Mouse (Mus musculus): ENCODE data around the gene Nubp2.

GRCm38 (mm10) chr17:24878117-24878397 is 8.1 kb downstream of the Nubp2 start:
- TF ChIP-seq POLR2A (IDR thresholded peaks at IDR 0.05; ENCODE audit: borderline replicate concordance, insufficient read depth, low read length) (no peak), CTCF (IDR thresholded peaks at IDR 0.05; ENCODE audit: borderline replicate concordance, insufficient read depth, low read depth, low read length) (no peak)

All from cerebellum, adult 2 months (tissue).